Mouse (Mus musculus) activated CD4-positive, CD25-positive, alpha-beta regulatory T cell, adult 9 weeks (primary cell): Measurements from ENCODE around the gene Olfr694. TPM values are rescaled to one million over a fixed set of nuclear protein-coding genes. Genes with fewer than 3 reads are reported as not detected.

Experiments
- polyA plus RNA-seq: library from polyadenylated mRNA; unstranded; fragments of 100-300 nt; shearing (Covaris generic); gene quantifications from one replicate; pipeline ENCODE4 v1.2.1, GENCODE M21; 2017

Gene Olfr694
- not detected for polyA plus RNA-seq

DNA sequence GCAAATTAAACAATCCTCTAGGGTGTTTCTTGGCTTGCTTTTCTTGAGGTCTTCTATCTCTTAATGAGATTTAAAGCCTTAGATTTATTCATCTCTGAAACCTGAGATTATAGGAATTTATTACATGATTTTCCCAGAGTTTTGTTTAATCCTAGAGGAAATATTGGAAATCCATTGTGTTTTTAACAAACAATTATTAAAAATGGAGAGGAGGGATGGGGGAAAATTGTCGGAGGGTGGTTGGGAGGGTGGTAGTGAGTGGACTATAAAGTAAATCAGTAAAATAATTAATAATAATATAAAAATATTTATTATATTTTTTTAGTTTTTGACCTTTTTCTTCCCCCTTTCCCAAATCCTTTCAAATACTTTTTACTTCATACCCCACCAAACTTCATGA, at the start of gene Olfr694:
Gene Olfr694, minus strand, starts transcription at position 101 of the 400 bp plus-strand sequence.

DNA sequence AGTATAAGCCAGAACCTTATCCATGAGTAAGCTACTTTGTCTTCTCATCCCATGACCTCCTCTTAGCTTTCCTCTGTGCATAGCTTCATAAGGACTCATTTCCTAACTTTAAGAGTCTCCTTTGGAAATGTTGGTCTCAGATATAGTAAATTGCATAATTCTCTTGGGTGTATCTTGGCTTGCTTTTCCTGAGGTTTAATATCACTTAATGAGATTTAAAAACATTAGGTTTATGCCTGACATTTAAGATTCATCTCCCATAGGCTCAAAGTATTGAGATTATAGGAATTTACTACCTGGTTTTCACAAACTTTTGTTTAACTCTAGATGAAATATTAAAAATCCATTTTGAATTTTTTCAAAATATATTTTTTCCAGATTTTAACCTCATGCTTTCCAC, 24.7 kb upstream of the Olfr694 start, which contains the start of gene Olfr695:
Gene Olfr695, minus strand, starts transcription at position 101 of the 400 bp plus-strand sequence.

DNA sequence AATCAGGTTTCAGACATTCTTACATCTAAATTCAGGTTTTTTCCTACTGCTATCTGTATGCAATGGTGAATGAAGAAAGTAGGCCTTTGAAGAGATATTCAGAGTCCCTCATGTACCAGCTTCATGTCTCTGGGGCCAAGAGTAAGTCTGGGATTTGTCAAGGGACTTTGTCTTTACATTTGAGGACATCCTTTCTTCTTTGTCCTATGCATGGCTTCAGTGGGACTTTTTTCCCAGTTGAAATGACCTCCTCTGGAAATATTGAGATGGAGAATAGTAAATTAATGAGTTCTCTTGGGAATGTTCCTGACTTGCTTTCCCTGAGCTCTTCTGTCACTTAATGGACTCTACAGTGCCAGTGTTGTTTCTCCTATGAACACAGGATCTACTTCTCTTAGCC, 11.1 kb downstream of the Olfr694 start, which contains the start of gene Olfr693:
Gene Olfr693, minus strand, starts transcription at position 101 of the 400 bp plus-strand sequence.

Other genes with a start within 250 kb of the Olfr694 start
- not detected for gene Olfr693, start 11.2 kb downstream of the Olfr694 start, polyA plus RNA-seq
- not detected for gene Olfr695, start 24.6 kb upstream of the Olfr694 start, polyA plus RNA-seq
- not detected for gene Olfr697, start 50.6 kb upstream of the Olfr694 start, polyA plus RNA-seq
- gene Olfr698, start 63.6 kb upstream of the Olfr694 start, polyA plus RNA-seq, result not detected
- not detected for gene Olfr699, start 101.4 kb upstream of the Olfr694 start, polyA plus RNA-seq
- gene Olfr700, start 117.0 kb upstream of the Olfr694 start, polyA plus RNA-seq, result not detected
- gene Olfr701, start 122.3 kb upstream of the Olfr694 start, polyA plus RNA-seq, result not detected
- gene Olfr702, start 142.1 kb upstream of the Olfr694 start, polyA plus RNA-seq, result not detected
- gene Olfr703, start 151.5 kb upstream of the Olfr694 start, polyA plus RNA-seq, result not detected
- gene Olfr704, start 171.4 kb upstream of the Olfr694 start, polyA plus RNA-seq, result not detected
- gene Olfr705, start 185.1 kb upstream of the Olfr694 start, polyA plus RNA-seq, result not detected
- not detected for gene Olfr706, start 196.3 kb upstream of the Olfr694 start, polyA plus RNA-seq
- gene Olfr707, start 209.4 kb upstream of the Olfr694 start, polyA plus RNA-seq, result not detected
- not detected for gene Olfr1532-ps1, start 216.2 kb upstream of the Olfr694 start, polyA plus RNA-seq
- gene Olfr709-ps1, start 240.4 kb upstream of the Olfr694 start, polyA plus RNA-seq, result not detected